Mouse (Mus musculus) MEL (cell line): ENCODE measurements around the gene Fem1b. TPM values are rescaled to one million over a fixed set of nuclear protein-coding genes. Genes with fewer than 3 reads are reported as not detected.

Source experiments
- DNase-seq: peaks from one replicate; pipeline ENCODE4 v3.0.0; 2011; ENCODE audit warnings: low read depth, low spot score
- H3K27ac ChIP-seq: 2 replicates; pipeline ENCODE4 v1.5.1; 2012; ENCODE audit warnings: low read depth, mild to moderate bottlenecking, control low read depth, low read length, moderate library complexity; ENCODE audit not compliant: control insufficient read depth
- H3K27me3 ChIP-seq, 2 experiments: fragments of 150-350 bp in 1 of 2; sonication (generic) in 1 of 2; 2 replicates each; pipeline ENCODE4 v1.6.1; 2012; ENCODE audit warnings: low read length in 2 of 2, mild to moderate bottlenecking in 2 of 2, improper control_type of control experiment in 1 of 2, moderate library complexity in 1 of 2; ENCODE audit not compliant: insufficient read depth in 2 of 2, control insufficient read depth in 1 of 2
- H3K36me3 ChIP-seq, 2 experiments: 2 replicates each; pipeline ENCODE4 v1.6.1; 2012 to 2014; ENCODE audit warnings: low read length in 2 of 2, improper control_type of control experiment in 1 of 2, inconsistent platforms in 1 of 2, mild to moderate bottlenecking in 1 of 2; ENCODE audit not compliant: insufficient read depth in 2 of 2, control insufficient read depth in 1 of 2
- H3K4me1 ChIP-seq, 2 experiments: fragments of 150-350 bp in 1 of 2; sonication (generic) in 1 of 2; 2 replicates each; pipeline ENCODE4 v1.6.1; 2012; ENCODE audit warnings: low read length in 2 of 2, improper control_type of control experiment in 1 of 2, mild to moderate bottlenecking in 1 of 2; ENCODE audit not compliant: insufficient read depth in 2 of 2, control insufficient read depth in 1 of 2
- H3K4me3 ChIP-seq, 2 experiments: fragments of 150-350 bp in 1 of 2; sonication (generic) in 1 of 2; 2 replicates each; pipeline ENCODE4 v1.5.1; 2012; ENCODE audit warnings: low read depth in 2 of 2, low read length in 2 of 2, mild to moderate bottlenecking in 2 of 2, moderate library complexity in 2 of 2, control low read depth in 1 of 2, improper control_type of control experiment in 1 of 2; ENCODE audit not compliant: control insufficient read depth in 1 of 2, insufficient read depth in 1 of 2
- H3K79me2 ChIP-seq: 2 replicates; pipeline ENCODE4 v1.6.1; 2012; ENCODE audit warnings: mild to moderate bottlenecking, low read length, moderate library complexity; ENCODE audit not compliant: control insufficient read depth, poor library complexity, insufficient read depth
- H3K9ac ChIP-seq: 2 replicates; pipeline ENCODE4 v1.6.1; 2012; ENCODE audit warnings: low read depth, mild to moderate bottlenecking, control low read depth, low read length, moderate library complexity; ENCODE audit not compliant: control insufficient read depth, poor library complexity, severe bottlenecking
- H3K9me3 ChIP-seq: fragments of 150-350 bp; sonication (generic); replicated peaks from 2 replicates; pipeline ENCODE4 v1.6.1; 2012; ENCODE audit warnings: mild to moderate bottlenecking, low read length, improper control_type of control experiment, moderate library complexity; ENCODE audit not compliant: insufficient read depth
- CHD1 ChIP-seq: IDR thresholded peaks from 2 replicates; pipeline ENCODE4 v1.6.1; 2012; ENCODE audit warnings: low read depth, mild to moderate bottlenecking, inconsistent platforms, low read length, improper control_type of control experiment
- CTCF ChIP-seq, 3 experiments: IDR thresholded peaks in 2 of 3; conservative IDR thresholded peaks in 1 of 3; 2 replicates each; pipeline ENCODE4 v1.5.1; 2011 to 2012; ENCODE audit warnings: low read length in 3 of 3, low read depth in 2 of 3, mild to moderate bottlenecking in 2 of 3, improper control_type of control experiment in 1 of 3, inconsistent platforms in 1 of 3, mixed read lengths in 1 of 3, moderate library complexity in 1 of 3; ENCODE audit not compliant: control insufficient read depth in 1 of 3, insufficient read depth in 1 of 3, poor library complexity in 1 of 3, severe bottlenecking in 1 of 3
- ELF1 ChIP-seq: IDR thresholded peaks from 2 replicates; pipeline ENCODE4 v1.6.1; 2014; ENCODE audit warnings: low read depth, mild to moderate bottlenecking, inconsistent platforms, low read length, improper control_type of control experiment, moderate library complexity
- EP300 ChIP-seq, 2 experiments: IDR thresholded peaks; 2 replicates each; pipeline ENCODE4 v1.6.1; 2011; ENCODE audit warnings: improper control_type of control experiment in 2 of 2, low read length in 2 of 2, low read depth in 1 of 2, mild to moderate bottlenecking in 1 of 2
- ETS1 ChIP-seq: IDR thresholded peaks from 2 replicates; pipeline ENCODE4 v1.6.1; 2012; ENCODE audit warnings: low read depth, mild to moderate bottlenecking, inconsistent platforms, low read length, improper control_type of control experiment, moderate library complexity
- JUND ChIP-seq: IDR thresholded peaks from 2 replicates; pipeline ENCODE4 v1.6.1; 2011; ENCODE audit warnings: low read depth, mild to moderate bottlenecking, improper control_type of control experiment, low read length
- MAFK ChIP-seq: IDR thresholded peaks from 2 replicates; pipeline ENCODE4 v1.6.1; 2011; ENCODE audit warnings: low read depth, mild to moderate bottlenecking, low read length, improper control_type of control experiment, borderline replicate concordance
- MAX ChIP-seq: IDR thresholded peaks from 2 replicates; pipeline ENCODE4 v1.6.1; 2011; ENCODE audit warnings: low read length, improper control_type of control experiment
- NRF1 ChIP-seq: IDR thresholded peaks from 2 replicates; pipeline ENCODE4 v1.6.1; 2014; ENCODE audit warnings: low read depth, mild to moderate bottlenecking, inconsistent platforms, low read length, improper control_type of control experiment, moderate library complexity; ENCODE audit not compliant: poor library complexity, insufficient read depth, severe bottlenecking
- POLR2AphosphoS5 ChIP-seq: IDR thresholded peaks from 2 replicates; pipeline ENCODE4 v1.6.1; 2012; ENCODE audit warnings: low read depth, borderline replicate concordance, mild to moderate bottlenecking, inconsistent platforms, low read length, moderate library complexity, mixed read lengths
- RAD21 ChIP-seq: IDR thresholded peaks from 2 replicates; pipeline ENCODE4 v1.6.1; 2011; ENCODE audit warnings: mild to moderate bottlenecking, low read depth, low read length, improper control_type of control experiment
- SIN3A ChIP-seq: IDR thresholded peaks from 2 replicates; pipeline ENCODE4 v1.6.1; 2012; ENCODE audit warnings: low read length, improper control_type of control experiment, inconsistent platforms
- SMC3 ChIP-seq: IDR thresholded peaks from 2 replicates; pipeline ENCODE4 v1.6.1; 2011; ENCODE audit warnings: low read depth, low read length, improper control_type of control experiment
- USF2 ChIP-seq, 2 experiments: IDR thresholded peaks; 2 replicates each; pipeline ENCODE4 v1.6.1; 2011 to 2012; ENCODE audit warnings: improper control_type of control experiment in 2 of 2, low read length in 2 of 2, borderline replicate concordance in 1 of 2, inconsistent platforms in 1 of 2, low read depth in 1 of 2, mild to moderate bottlenecking in 1 of 2; ENCODE audit not compliant: insufficient read depth in 1 of 2
- ZC3H11A ChIP-seq: IDR thresholded peaks from 2 replicates; pipeline ENCODE4 v1.6.1; 2012; ENCODE audit warnings: low read depth, mild to moderate bottlenecking, inconsistent platforms, low read length, improper control_type of control experiment
- ZKSCAN1 ChIP-seq: IDR thresholded peaks from 2 replicates; pipeline ENCODE4 v1.6.1; 2012; ENCODE audit warnings: low read depth, mild to moderate bottlenecking, inconsistent platforms, low read length, improper control_type of control experiment, moderate library complexity
- polyA plus RNA-seq, 2 experiments: library from polyadenylated mRNA; stranded (reverse) in 1 of 2; unstranded in 1 of 2; fragments of >175 nt in 1 of 2; fragments of >200 nt in 1 of 2; gene quantifications; 2 replicates each; pipeline versions ENCODE4 v1.2.1 to v1.2.4; 2012; ENCODE audit warnings: low replicate concordance in 2 of 2, low read depth in 1 of 2; ENCODE audit not compliant: insufficient read length in 2 of 2, insufficient read depth in 1 of 2, missing spikeins in 1 of 2
- total RNA-seq: library from RNA; depleted of rRNA; stranded (reverse); fragments of 300-350 nt; gene quantifications from 2 replicates; pipeline ENCODE4 v1.2.3, GENCODE M21; 2012

Gene Fem1b
- total and polyA plus RNA-seq, 3 experiments = 38.2 to 99.4 (median 50.5) TPM

GRCm38 (mm10) chr9:62777461-62777860 is 34.3 kb downstream of the Fem1b start:
- no peak for TF ChIP-seq EP300 (IDR thresholded peaks at IDR 0.05; ENCODE audit: low read depth in 1 of 2, low read length in 2 of 2)
- peak; percentile 84 to 94 (median 85) for TF ChIP-seq CTCF (IDR thresholded peaks at IDR 0.05 in 2 of 3, conservative IDR thresholded peaks at IDR 0.05 in 1 of 3; ENCODE audit: control insufficient read depth in 1 of 3, insufficient read depth in 1 of 3, low read depth in 2 of 3, low read length in 3 of 3, poor library complexity in 1 of 3, severe bottlenecking in 1 of 3)
- peak; percentile 38; the same call in 1 of the 2 replicates for TF ChIP-seq ZC3H11A
- peak; percentile 81 for TF ChIP-seq RAD21
- TF ChIP-seq ETS1 = no peak
- peak; percentile 60 for TF ChIP-seq SMC3
- 0 out of 2 replicates have a peak, but pooled peaks have one; percentile 20 for TF ChIP-seq SIN3A
- no peak for TF ChIP-seq ELF1
- DNase-seq = peak; percentile 75
- Histone ChIP-seq H3K4me3 (no peak overlapping the region), H3K9me3 (no peaks in the 10 kb centered on the region), H3K36me3 (peaks cover 0 to under 1% of the 10 kb centered on the region in 2 experiments; a peak in 1 of 4 replicates), H3K79me2 (no peaks in the 10 kb centered on the region), H3K27me3 (no peaks in the 10 kb centered on the region), H3K4me1 (peaks cover under 1 to 5% of the 10 kb centered on the region in 2 experiments; a peak in 1 of 4 replicates), H3K27ac (no peak overlapping the region), H3K9ac (no peak overlapping the region)

- no peaks in the 10 kb centered on the region for H3K9me3 ChIP-seq
- DNase-seq = no peak
- TF ChIP-seq USF2 (IDR thresholded peaks at IDR 0.05; ENCODE audit: borderline replicate concordance in 1 of 2, insufficient read depth in 1 of 2, low read depth in 1 of 2, low read length in 2 of 2) (no peak), POLR2AphosphoS5 (no peak), MAFK (no peak), NRF1 (no peak), ZKSCAN1 (no peak), JUND (no peak), MAX (no peak), CHD1 (no peak)
- TF ChIP-seq, all 39 proteins: peak for 0
- Histone ChIP-seq H3K9ac (no peak overlapping the region), H3K79me2 (no peaks in the 10 kb centered on the region), H3K27me3 (no peaks in the 10 kb centered on the region), H3K27ac (no peak overlapping the region), H3K4me3 (no peak overlapping the region), H3K36me3 (no peaks in the 10 kb centered on the region), H3K4me1 (no peaks in the 10 kb centered on the region)
Measured at GRCm38 (mm10) chr9:62775464-62775863, 36.3 kb downstream of the Fem1b start.
